Mouse (Mus musculus): ENCODE data around the gene Gpx5. TPM values are rescaled to one million over a fixed set of nuclear protein-coding genes. Genes with fewer than 3 reads are reported as not detected.

Gpx5 gene
- polyA plus RNA-seq, 1 experiment from 2014 or later: not detected

DNA sequence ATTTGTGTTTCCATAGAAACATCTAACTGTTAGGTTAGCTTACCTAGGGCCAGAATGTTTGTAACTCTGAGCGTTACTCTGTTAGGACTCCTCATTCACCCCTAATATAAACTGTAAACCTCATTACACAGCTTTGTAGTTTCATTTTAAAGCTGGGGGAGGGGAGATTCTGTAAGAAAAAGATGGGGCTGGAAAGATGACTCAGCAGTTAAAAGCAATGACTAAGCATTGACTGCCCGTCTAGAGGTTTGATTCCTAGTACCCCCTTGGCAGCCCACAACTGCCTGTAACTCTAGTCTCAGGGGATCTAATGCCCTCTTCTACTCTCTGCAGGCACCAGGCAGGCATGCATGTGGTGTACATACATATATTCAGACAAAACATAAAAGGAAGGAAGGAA lies 17.3 kb upstream of the Gpx5 start:
- Histone ChIP-seq H3K4me3 (replicated peaks) (no peak overlapping the region), H3K27ac (replicated peaks) (no peak overlapping the region), H3K4me1 (no peaks in the 10 kb centered on the region), H3K4me2 (no peak overlapping the region), H3K9me3 (replicated peaks) (no peaks in the 10 kb centered on the region), H3K36me3 (no peaks in the 10 kb centered on the region), H3K9ac (replicated peaks) (no peak overlapping the region), H3K27me3 (replicated peaks) (no peaks in the 10 kb centered on the region)
- WGBS: 82% methylated on average over 2 of the region's 2 CpGs
- no peak for ATAC-seq (ENCODE audit: low FRiP score)

DNA sequence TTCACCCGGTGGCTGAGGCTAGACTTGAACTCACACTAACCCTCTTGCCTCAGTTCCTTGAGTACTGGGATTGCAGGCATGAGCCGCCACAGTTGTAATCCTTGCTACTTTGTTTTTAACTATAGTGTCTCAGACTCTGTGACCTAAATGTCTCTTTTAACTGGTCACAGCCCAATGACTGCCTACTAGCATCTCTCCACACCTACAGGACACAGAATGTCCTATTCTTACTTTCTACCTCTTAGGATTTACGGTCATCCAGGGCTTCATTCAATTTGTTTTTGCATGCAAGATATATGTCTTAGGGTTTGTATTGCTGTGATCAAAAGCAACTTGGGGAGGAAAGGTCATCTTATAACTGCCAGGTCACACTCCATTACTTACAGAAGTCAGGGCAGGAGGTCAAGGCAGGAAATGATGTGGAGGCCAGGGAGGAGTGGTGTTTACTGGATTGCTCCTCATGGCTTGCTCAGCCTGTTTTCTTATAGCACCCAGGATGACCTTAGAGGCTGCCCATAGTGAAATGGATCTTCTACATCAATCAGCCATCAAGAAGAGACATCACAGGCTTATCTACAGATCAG lies 12.0 kb upstream of the Gpx5 start:
- ATAC-seq (ENCODE audit: low FRiP score): no peak
- no peaks in the 10 kb centered on the region for H3K4me1 ChIP-seq
- H3K4me2 ChIP-seq: no peak overlapping the region
- H3K9ac ChIP-seq (replicated peaks): no peak overlapping the region
- no peak overlapping the region for H3K27ac ChIP-seq (replicated peaks)
- H3K9me3 ChIP-seq (replicated peaks): no peaks in the 10 kb centered on the region
- WGBS: 85% methylated on average over 3 of the region's 3 CpGs
- no peaks in the 10 kb centered on the region for H3K27me3 ChIP-seq (replicated peaks)
- no peaks in the 10 kb centered on the region for H3K36me3 ChIP-seq
- H3K4me3 ChIP-seq (replicated peaks): no peak overlapping the region

DNA sequence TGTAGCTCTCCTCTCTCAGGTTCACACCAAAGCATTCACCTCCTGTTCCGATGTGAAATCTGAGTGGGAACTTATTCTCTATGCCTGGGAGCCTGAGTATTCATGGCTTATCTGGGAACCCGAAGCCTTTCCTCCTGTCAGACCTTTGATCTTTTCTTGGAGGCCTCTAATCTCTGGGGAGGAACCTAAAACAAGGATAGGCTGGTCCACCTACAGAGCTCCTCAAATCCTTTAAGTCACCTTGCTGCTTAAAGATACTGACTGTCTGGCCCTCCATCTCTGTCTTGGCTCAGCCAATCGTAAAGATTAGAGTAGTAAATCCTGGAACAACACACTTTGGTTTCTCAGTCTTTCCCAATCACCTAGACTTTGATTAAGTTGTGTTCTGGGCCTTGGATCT lies 6.0 kb upstream of the Gpx5 start:
- 51% methylated on average over 3 of the region's 3 CpGs for WGBS
- H3K27ac ChIP-seq (replicated peaks): no peak overlapping the region
- H3K27me3 ChIP-seq (replicated peaks): no peaks in the 10 kb centered on the region
- H3K9me3 ChIP-seq (replicated peaks): no peaks in the 10 kb centered on the region
- no peak overlapping the region for H3K4me2 ChIP-seq
- H3K9ac ChIP-seq (replicated peaks): no peak overlapping the region
- H3K4me1 ChIP-seq: no peaks in the 10 kb centered on the region
- no peak overlapping the region for H3K4me3 ChIP-seq (replicated peaks)
- no peaks in the 10 kb centered on the region for H3K36me3 ChIP-seq
- no peak for ATAC-seq (ENCODE audit: low FRiP score)

GRCm38 (mm10) chr13:21279559-21279958 lies 13.0 kb downstream of the Gpx5 start:
- Histone ChIP-seq H3K4me3 (replicated peaks) (peak overlapping the region; percentile 52), H3K27me3 (replicated peaks) (no peaks in the 10 kb centered on the region; the same call in 1 of the 2 replicates), H3K36me3 (no peaks in the 10 kb centered on the region), H3K4me2 (peak overlapping the region; percentile 69), H3K9ac (replicated peaks) (peak overlapping the region; percentile 43; the same call in 1 of the 2 replicates), H3K27ac (replicated peaks) (no peak overlapping the region), H3K4me1 (peaks cover 7% of the 10 kb centered on the region; the same call in 1 of the 2 replicates), H3K9me3 (replicated peaks) (no peaks in the 10 kb centered on the region)
- peak; percentile 75 for ATAC-seq (ENCODE audit: low FRiP score)
- under 1% methylated on average over 13 of the region's 13 CpGs for WGBS

DNA sequence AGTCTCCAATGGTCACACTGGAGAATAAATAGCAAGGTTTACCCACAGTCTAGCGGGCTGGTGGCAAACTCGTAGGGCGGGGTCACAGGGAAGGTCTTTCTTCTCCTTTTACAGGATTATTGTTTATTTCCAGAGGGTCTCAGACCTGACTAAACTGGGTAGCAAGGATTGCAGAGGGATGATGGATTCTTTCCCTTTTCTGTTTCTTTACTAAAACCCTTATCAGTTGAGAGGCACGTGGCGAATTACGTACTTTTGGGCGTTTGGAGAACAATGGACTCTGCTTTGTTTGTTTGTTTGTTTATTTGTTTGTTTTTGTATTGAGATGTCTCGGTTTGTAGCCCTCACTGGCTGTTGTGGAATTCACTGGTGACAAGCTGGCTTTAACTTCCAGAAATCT lies 13.5 kb downstream of the Gpx5 start:
- Histone ChIP-seq H3K9me3 (replicated peaks) (no peaks in the 10 kb centered on the region), H3K4me2 (peak overlapping the region; percentile 69), H3K4me1 (peaks cover 7% of the 10 kb centered on the region; the same call in 1 of the 2 replicates), H3K4me3 (replicated peaks) (peak overlapping the region; percentile 52), H3K9ac (replicated peaks) (peak overlapping the region; percentile 43; the same call in 1 of the 2 replicates), H3K36me3 (no peaks in the 10 kb centered on the region), H3K27ac (replicated peaks) (no peak overlapping the region), H3K27me3 (replicated peaks) (no peaks in the 10 kb centered on the region; the same call in 1 of the 2 replicates)
- ATAC-seq (ENCODE audit: low FRiP score): no peak
- WGBS: 6% methylated on average over 8 of the region's 8 CpGs

DNA sequence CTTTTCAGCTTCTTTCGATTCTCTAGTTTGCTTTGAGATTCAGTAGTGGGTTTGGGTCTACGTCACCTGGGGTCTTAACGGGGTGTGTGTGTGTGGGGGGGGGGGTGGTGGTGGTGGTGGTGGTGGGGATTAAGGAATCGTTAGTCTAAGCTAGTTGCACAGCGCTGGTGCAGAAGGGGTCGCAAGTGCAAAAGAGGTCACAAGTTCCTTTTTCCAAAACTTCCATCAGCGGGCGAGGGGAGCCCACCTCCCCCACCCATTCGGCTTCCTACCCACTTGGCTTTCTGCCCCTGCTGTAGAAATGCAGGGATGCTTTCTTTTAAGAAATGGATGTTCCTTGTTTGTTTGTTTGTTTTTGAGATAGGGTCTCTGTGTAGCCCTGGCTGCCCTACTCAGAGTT lies 16.0 kb downstream of the Gpx5 start:
- H3K27ac ChIP-seq (replicated peaks): no peak overlapping the region
- WGBS: 0% methylated on average over 9 of the region's 9 CpGs
- no peaks in the 10 kb centered on the region for H3K36me3 ChIP-seq
- H3K9me3 ChIP-seq (replicated peaks): no peaks in the 10 kb centered on the region
- 0 out of 2 replicates have a peak, but pooled peaks have one; percentile 1 for ATAC-seq (ENCODE audit: low FRiP score)
- H3K4me1 ChIP-seq: peaks cover 7% of the 10 kb centered on the region; the same call in 1 of the 2 replicates
- peak overlapping the region; percentile 56 for H3K9ac ChIP-seq (replicated peaks)
- peaks cover 3% of the 10 kb centered on the region; the same call in 1 of the 2 replicates for H3K27me3 ChIP-seq (replicated peaks)
- H3K4me2 ChIP-seq: peak overlapping the region; percentile 80
- H3K4me3 ChIP-seq (replicated peaks): peak overlapping the region; percentile 59

- Histone ChIP-seq H3K27me3 (replicated peaks) (peaks cover 3% of the 10 kb centered on the region; the same call in 1 of the 2 replicates), H3K4me3 (replicated peaks) (peak overlapping the region; percentile 59), H3K9ac (replicated peaks) (peak overlapping the region; percentile 56), H3K27ac (replicated peaks) (no peak overlapping the region), H3K4me1 (peaks cover 7% of the 10 kb centered on the region; the same call in 1 of the 2 replicates), H3K9me3 (replicated peaks) (no peaks in the 10 kb centered on the region), H3K4me2 (peak overlapping the region; percentile 80), H3K36me3 (no peaks in the 10 kb centered on the region)
- peak; percentile 88 for ATAC-seq (ENCODE audit: low FRiP score)
- WGBS: under 1% methylated on average over 25 of the region's 25 CpGs
Observed at GRCm38 (mm10) chr13:21275815-21276550, 16.5 kb downstream of the Gpx5 start.

DNA sequence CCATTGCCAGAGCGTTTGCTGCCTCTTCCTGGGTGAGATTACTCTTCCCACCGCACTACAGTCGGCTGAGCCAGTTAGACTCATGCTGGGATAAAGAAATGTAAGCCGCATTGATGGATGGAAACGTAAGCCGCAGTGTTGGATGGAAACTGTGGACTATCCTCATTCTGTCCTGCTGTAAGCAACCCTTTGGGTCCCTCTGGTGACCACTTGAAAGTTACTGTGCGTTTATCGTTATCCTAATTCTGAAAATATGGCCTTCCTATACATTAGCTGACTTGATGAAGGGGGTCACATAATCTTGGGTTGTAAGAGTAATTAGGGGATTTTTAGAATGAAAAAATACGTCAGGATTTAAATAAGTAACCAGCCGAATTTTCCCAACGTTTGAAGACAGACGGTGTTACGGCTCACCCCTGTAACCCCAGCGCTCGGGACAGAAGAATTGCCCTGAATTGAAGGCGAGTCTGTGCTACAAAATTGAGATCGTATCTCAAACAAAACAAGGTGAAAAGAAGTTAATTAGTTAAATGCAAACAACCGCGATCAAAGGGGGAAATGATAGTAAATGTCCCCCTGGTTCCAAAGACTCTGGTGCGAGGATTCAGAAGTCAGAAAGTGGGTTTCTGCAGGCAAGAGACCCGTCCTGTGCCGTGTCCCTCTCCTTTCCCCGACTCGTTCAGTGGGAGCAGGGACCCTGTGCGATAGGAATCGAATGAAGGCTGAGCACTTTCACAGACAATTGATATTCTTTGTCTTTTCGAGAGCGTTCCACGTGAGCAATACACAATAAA lies 17.3 kb downstream of the Gpx5 start:
- under 1% methylated on average over 29 of the region's 29 CpGs for WGBS
- Histone ChIP-seq H3K9ac (replicated peaks) (peak overlapping the region; percentile 53), H3K4me3 (replicated peaks) (peak overlapping the region; percentile 59), H3K36me3 (no peaks in the 10 kb centered on the region), H3K27ac (replicated peaks) (peak overlapping the region; percentile 54; the same call in 1 of the 2 replicates), H3K27me3 (replicated peaks) (peaks cover 3% of the 10 kb centered on the region; the same call in 1 of the 2 replicates), H3K4me1 (peaks cover 7% of the 10 kb centered on the region; the same call in 1 of the 2 replicates), H3K4me2 (peak overlapping the region; percentile 80), H3K9me3 (replicated peaks) (no peaks in the 10 kb centered on the region)
- ATAC-seq (ENCODE audit: low FRiP score): peak; percentile 84

GRCm38 (mm10) chr13:21268262-21268661 lies 24.3 kb downstream of the Gpx5 start:
- Histone ChIP-seq H3K4me1 (peaks cover 9% of the 10 kb centered on the region; the same call in 1 of the 2 replicates), H3K27ac (replicated peaks) (no peak overlapping the region), H3K4me3 (replicated peaks) (peak overlapping the region; percentile 17; the same call in 1 of the 2 replicates), H3K9me3 (replicated peaks) (no peaks in the 10 kb centered on the region), H3K4me2 (peak overlapping the region; percentile 39), H3K36me3 (no peaks in the 10 kb centered on the region), H3K27me3 (replicated peaks) (peaks cover 8% of the 10 kb centered on the region), H3K9ac (replicated peaks) (no peak overlapping the region)
- no peak for ATAC-seq (ENCODE audit: low FRiP score)
- WGBS: 0% methylated on average over 1 of the region's 1 CpGs

DNA sequence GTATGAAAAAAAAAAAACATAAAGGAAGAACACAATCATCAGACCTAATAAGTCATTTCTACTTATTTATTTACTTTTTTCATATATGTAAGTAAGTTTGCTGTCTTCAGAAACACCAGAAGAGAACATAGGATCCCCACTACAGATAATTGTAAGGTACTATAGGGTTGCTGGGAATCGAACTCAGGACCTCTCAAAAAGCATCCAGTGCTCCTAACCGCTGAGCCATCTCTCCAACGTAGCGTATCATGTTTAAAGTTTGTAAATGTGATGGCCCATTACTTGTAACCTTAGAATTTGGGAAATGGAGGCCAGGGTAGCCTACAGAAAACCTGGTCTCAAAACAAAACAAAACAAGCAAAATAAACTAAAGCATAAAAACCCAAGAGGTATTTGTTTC lies 25.0 kb downstream of the Gpx5 start:
- Histone ChIP-seq H3K27ac (replicated peaks) (no peak overlapping the region), H3K4me1 (peaks cover 9% of the 10 kb centered on the region; the same call in 1 of the 2 replicates), H3K4me2 (peak overlapping the region; percentile 39), H3K4me3 (replicated peaks) (peak overlapping the region; percentile 17), H3K36me3 (no peaks in the 10 kb centered on the region), H3K9me3 (replicated peaks) (no peaks in the 10 kb centered on the region), H3K9ac (replicated peaks) (no peak overlapping the region), H3K27me3 (replicated peaks) (peaks cover 12% of the 10 kb centered on the region)
- 18% methylated on average over 4 of the region's 4 CpGs for WGBS
- no peak for ATAC-seq (ENCODE audit: low FRiP score)

- 77% methylated on average over 2 of the region's 2 CpGs for WGBS
- no peaks in the 10 kb centered on the region for H3K36me3 ChIP-seq
Observed at GRCm38 (mm10) chr13:21265736-21266135, 26.8 kb downstream of the Gpx5 start.

More at GRCm38 (mm10) chr13:21265736-21266135, 26.8 kb downstream of the Gpx5 start:
- no peak for ATAC-seq (ENCODE audit: low FRiP score)
- no peak overlapping the region for H3K9ac ChIP-seq (replicated peaks)
- H3K27ac ChIP-seq (replicated peaks): no peak overlapping the region
- H3K4me3 ChIP-seq (replicated peaks): no peak overlapping the region
- H3K4me1 ChIP-seq: peaks cover 9% of the 10 kb centered on the region; the same call in 1 of the 2 replicates
- no peak overlapping the region for H3K4me2 ChIP-seq
- H3K27me3 ChIP-seq (replicated peaks): peaks cover 24% of the 10 kb centered on the region
- no peaks in the 10 kb centered on the region for H3K9me3 ChIP-seq (replicated peaks)
